Mouse (Mus musculus) kidney, adult 2 months (tissue): ENCODE data around the gene Ccdc80. TPM values are rescaled to one million over a fixed set of nuclear protein-coding genes. Genes with fewer than 3 reads are reported as not detected.
A peak's percentile ranks its signal among the peaks of the same experiment; 100 is the strongest.

ENCODE experiments used
- DNase-seq: peaks from one replicate; pipeline ENCODE4 v3.0.0; 2021
- H3K27ac ChIP-seq: fragments of 200-500 bp; 2 replicates; pipeline ENCODE4 v1.5.1; 2012; ENCODE audit warnings: low read depth, low read length, control low read depth, inconsistent platforms; ENCODE audit not compliant: insufficient read depth
- H3K27me3 ChIP-seq: fragments of 200-500 bp; replicated peaks from 2 replicates; pipeline ENCODE4 v1.6.1; 2012; ENCODE audit warnings: mild to moderate bottlenecking, moderate library complexity, low read length, inconsistent platforms; ENCODE audit not compliant: control insufficient read depth, insufficient read depth
- H3K36me3 ChIP-seq: fragments of 200-500 bp; 2 replicates; pipeline ENCODE4 v1.6.1; 2012; ENCODE audit warnings: mild to moderate bottlenecking, moderate library complexity, low read length, inconsistent platforms; ENCODE audit not compliant: control insufficient read depth, insufficient read depth
- H3K4me1 ChIP-seq: fragments of 200-500 bp; 2 replicates; pipeline ENCODE4 v1.6.1; 2011; ENCODE audit warnings: low read length; ENCODE audit not compliant: control insufficient read depth, insufficient read depth
- H3K4me3 ChIP-seq: fragments of 200-500 bp; 2 replicates; pipeline ENCODE4 v1.5.1; 2011; ENCODE audit warnings: mild to moderate bottlenecking, low read depth, low read length, control low read depth; ENCODE audit not compliant: insufficient read depth
- CTCF ChIP-seq: fragments of 200-500 bp; conservative IDR thresholded peaks from 2 replicates; pipeline ENCODE4 v1.5.1; 2011; ENCODE audit warnings: low read depth, mild to moderate bottlenecking, control low read depth, low read length, moderate library complexity, mixed read lengths; ENCODE audit not compliant: insufficient read depth, insufficient read length
- POLR2A ChIP-seq: fragments of 200-500 bp; IDR thresholded peaks from one replicate; pipeline ENCODE4 v1.6.1; 2011; ENCODE audit warnings: low read depth, low read length, control low read depth
- WGBS: fragments of 180-500 bp; shearing (Covaris S2); methylation state at CpG from one replicate; pipeline ENCODE4 v1.1.7; 2018; 5-methylcytosine and 5-hydroxymethylcytosine counted together
- polyA plus RNA-seq: library from polyadenylated mRNA; depleted of rRNA; stranded (reverse); fragments of >200 nt; gene quantifications from 2 replicates; pipeline ENCODE4 v1.2.3, GENCODE M21; 2012

Ccdc80 gene
- polyA plus RNA-seq, 1 experiment: 7.6 TPM

GRCm38 (mm10) chr16:45097467-45097866, 4.3 kb downstream of the Ccdc80 start:
- Histone ChIP-seq H3K36me3 (no peaks in the 10 kb centered on the region), H3K27me3 (no peaks in the 10 kb centered on the region; the same call in 1 of the 2 replicates), H3K4me3 (no peak overlapping the region), H3K27ac (no peak overlapping the region), H3K4me1 (no peaks in the 10 kb centered on the region)
- DNase-seq: no peak
- TF ChIP-seq CTCF (no peak), POLR2A (no peak)
- 87% methylated on average over 2 of the region's 2 CpGs for WGBS

- DNase-seq: no peak
- Histone ChIP-seq H3K36me3 (no peaks in the 10 kb centered on the region), H3K4me1 (no peaks in the 10 kb centered on the region), H3K27ac (no peak overlapping the region), H3K4me3 (0 out of 2 replicates have a peak overlapping the region, but pooled peaks have one; percentile 5), H3K27me3 (no peaks in the 10 kb centered on the region; the same call in 1 of the 2 replicates)
- 37% methylated on average over 10 of the region's 10 CpGs for WGBS
- TF ChIP-seq POLR2A (no peak), CTCF (no peak)
Measured at GRCm38 (mm10) chr16:45098186-45098885, 5.1 kb downstream of the Ccdc80 start.

GRCm38 (mm10) chr16:45098886-45099210, 5.6 kb downstream of the Ccdc80 start:
- Histone ChIP-seq H3K27ac (no peak overlapping the region), H3K27me3 (no peaks in the 10 kb centered on the region; the same call in 1 of the 2 replicates), H3K4me1 (no peaks in the 10 kb centered on the region), H3K4me3 (0 out of 2 replicates have a peak overlapping the region, but pooled peaks have one; percentile 5), H3K36me3 (no peaks in the 10 kb centered on the region)
- no peak for DNase-seq
- WGBS: 34% methylated on average over 6 of the region's 6 CpGs
- TF ChIP-seq POLR2A (no peak), CTCF (no peak)

DNA sequence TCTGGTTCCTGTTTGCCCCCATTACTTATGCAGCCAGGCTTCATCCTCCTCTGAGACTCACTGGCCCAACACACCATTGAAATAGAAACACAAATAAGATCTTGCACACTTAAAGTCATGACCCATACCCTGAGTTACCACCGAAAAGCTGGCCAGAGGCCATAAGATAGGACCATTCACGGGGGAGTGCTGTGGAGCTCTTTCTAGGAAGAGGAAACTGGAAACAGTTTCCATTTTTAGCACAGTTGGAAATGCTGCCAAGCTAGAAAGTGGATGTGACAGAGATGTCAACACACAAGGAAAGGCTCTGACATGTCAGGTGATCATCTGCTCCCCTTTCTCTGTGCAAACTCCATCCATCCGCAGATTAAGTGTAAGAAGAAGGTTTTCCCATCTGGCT, 7.7 kb downstream of the Ccdc80 start:
- DNase-seq: no peak
- no peak for TF ChIP-seq POLR2A
- TF ChIP-seq CTCF: no peak
- no peaks in the 10 kb centered on the region for H3K36me3 ChIP-seq
- WGBS: 37% methylated on average over 3 of the region's 3 CpGs
- no peaks in the 10 kb centered on the region for H3K4me1 ChIP-seq
- no peak overlapping the region for H3K4me3 ChIP-seq
- H3K27ac ChIP-seq: no peak overlapping the region
- H3K27me3 ChIP-seq: no peaks in the 10 kb centered on the region; the same call in 1 of the 2 replicates

GRCm38 (mm10) chr16:45104993-45105392, 11.8 kb downstream of the Ccdc80 start:
- Histone ChIP-seq H3K4me3 (no peak overlapping the region), H3K27me3 (no peaks in the 10 kb centered on the region; the same call in 1 of the 2 replicates), H3K36me3 (no peaks in the 10 kb centered on the region), H3K4me1 (no peaks in the 10 kb centered on the region), H3K27ac (no peak overlapping the region)
- 45% methylated on average over 3 of the region's 3 CpGs for WGBS
- no peak for DNase-seq
- no peak for TF ChIP-seq POLR2A
- TF ChIP-seq CTCF: no peak

DNA sequence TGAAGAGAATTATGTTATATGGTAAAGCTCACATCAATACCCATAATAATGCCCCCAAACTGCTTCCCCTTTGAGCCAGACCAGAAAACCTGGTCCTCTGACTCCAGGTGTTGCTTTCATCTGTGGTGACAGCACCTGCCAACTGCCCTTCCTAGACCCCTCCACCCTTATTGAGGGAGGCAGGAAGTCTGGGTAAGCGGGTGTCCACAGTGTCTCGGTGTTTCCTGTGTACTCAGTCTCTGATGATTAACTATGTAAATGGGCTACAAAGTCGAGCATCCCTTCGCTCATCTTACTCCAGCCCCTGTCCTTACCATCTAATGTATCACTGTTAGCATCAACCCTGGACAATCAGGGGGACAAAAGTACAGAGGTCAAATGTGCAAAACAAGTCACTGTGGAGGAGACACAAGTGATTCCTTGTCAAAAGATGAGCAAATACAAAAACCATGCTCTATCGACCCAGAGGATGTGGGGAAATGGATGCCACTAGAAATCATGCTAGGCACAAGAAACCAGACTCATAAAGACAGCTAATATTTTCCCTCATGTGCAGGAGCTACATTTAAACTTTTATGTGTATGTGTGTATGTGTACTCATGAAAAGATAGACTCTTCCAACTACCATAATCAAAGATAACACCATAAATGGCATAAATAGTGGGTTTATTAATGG, 15.1 kb downstream of the Ccdc80 start:
- Histone ChIP-seq H3K27me3 (no peaks in the 10 kb centered on the region), H3K36me3 (no peaks in the 10 kb centered on the region), H3K4me1 (no peaks in the 10 kb centered on the region; the same call in 1 of the 2 replicates), H3K4me3 (no peak overlapping the region), H3K27ac (no peak overlapping the region)
- no peak for DNase-seq
- 45% methylated on average over 5 of the region's 5 CpGs for WGBS
- TF ChIP-seq CTCF (no peak), POLR2A (no peak)

DNA sequence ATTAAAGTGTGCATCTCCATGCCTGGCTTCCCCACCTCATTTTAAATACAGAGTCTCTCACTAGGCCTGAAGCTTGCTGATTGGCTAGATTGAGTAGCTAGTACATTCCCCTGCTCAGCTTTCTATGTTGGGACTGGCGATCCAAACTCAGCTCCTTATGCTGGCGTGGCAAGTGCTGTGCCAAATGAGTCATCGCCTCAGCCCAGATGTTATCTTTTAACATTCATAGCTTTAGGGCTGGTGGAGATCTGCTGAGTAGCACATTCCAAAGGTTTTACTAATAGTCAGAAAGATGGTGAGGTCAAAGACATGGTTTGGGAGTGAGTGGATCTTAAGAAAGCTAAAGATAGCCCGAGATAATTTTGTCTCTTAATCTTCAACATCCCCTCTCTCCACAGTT, 17.3 kb downstream of the Ccdc80 start:
- no peak overlapping the region; the same call in 1 of the 2 replicates for H3K27ac ChIP-seq
- H3K36me3 ChIP-seq: no peaks in the 10 kb centered on the region
- no peaks in the 10 kb centered on the region; the same call in 1 of the 2 replicates for H3K4me1 ChIP-seq
- no peak overlapping the region for H3K4me3 ChIP-seq
- TF ChIP-seq POLR2A (no peak), CTCF (no peak)
- H3K27me3 ChIP-seq: no peaks in the 10 kb centered on the region
- DNase-seq: peak; percentile 72
- 25% methylated on average over 4 of the region's 4 CpGs for WGBS
